Mouse (Mus musculus): Measurements from ENCODE around the gene Ric3.

The Ric3 gene

GRCm38 (mm10) chr7:109000315-109000954 is 82.7 kb downstream of the Ric3 start:
- peak; percentile 36 to 49 for DNase-seq (ENCODE audit: low spot score in 2 of 2)

- no peak for DNase-seq (ENCODE audit: low spot score in 2 of 2)
These were observed 87.0 kb downstream of the Ric3 start for GRCm38 (mm10) chr7:108996156-108996555.

- DNase-seq (ENCODE audit: low spot score in 2 of 2), result no peak
These were observed 89.2 kb downstream of the Ric3 start for GRCm38 (mm10) chr7:108993881-108994291.

- DNase-seq (ENCODE audit: low spot score in 2 of 2), result no peak
These were observed 89.9 kb downstream of the Ric3 start for GRCm38 (mm10) chr7:108993230-108993629.

- DNase-seq (ENCODE audit: low spot score in 2 of 2), result peak; percentile 73 to 78
These were observed 91.9 kb downstream of the Ric3 start for GRCm38 (mm10) chr7:108991207-108991606.

- DNase-seq (ENCODE audit: low spot score in 2 of 2), result no peak
These were observed 97.0 kb downstream of the Ric3 start for GRCm38 (mm10) chr7:108985934-108986708.
